Mouse (Mus musculus): ENCODE measurements around the gene Hrasls.

Hrasls gene

DNA sequence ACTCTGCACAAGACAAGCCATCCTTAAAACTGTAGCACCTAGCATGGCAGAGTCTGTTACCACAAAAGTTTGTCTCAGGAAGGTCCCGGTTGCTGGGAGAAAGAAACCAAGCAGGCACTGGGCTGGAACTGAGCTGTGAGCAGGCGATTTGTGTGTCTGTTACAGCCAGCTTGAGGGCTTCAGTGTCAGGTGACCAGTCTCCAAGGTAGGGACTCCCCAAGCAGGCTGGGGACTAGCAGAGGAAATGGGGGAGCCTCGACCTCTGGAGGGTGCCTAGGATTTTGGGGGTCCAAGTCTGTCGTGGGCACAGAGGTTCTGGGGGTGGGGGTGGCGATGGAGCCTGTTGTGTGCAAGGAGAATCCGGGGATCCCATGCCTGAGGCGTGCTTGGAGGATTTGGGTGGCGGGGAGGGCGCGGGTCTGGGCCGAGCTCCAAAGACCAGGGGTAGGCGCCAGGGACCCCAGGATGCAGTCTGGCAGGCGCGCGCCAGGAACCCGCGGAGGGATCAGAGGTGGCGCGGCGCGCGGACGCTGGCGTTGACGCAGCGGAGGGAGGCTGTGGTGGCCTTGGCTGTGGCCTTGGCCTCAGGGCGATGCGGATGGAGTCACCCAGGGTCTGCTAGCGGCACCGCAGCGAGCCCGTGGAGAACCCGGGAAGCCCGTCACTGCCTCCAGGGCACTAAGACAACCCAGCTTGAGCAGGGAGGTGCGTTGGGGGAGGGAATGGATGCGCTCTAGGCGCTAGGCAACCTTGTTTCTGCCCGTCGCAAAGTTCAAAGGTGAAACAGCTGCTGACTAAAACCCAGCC lies at the start of gene Hrasls:
Gene Hrasls (plus strand): TSS at position 91 of the 807 bp plus-strand sequence.
- peak; percentile 45 for DNase-seq

DNA sequence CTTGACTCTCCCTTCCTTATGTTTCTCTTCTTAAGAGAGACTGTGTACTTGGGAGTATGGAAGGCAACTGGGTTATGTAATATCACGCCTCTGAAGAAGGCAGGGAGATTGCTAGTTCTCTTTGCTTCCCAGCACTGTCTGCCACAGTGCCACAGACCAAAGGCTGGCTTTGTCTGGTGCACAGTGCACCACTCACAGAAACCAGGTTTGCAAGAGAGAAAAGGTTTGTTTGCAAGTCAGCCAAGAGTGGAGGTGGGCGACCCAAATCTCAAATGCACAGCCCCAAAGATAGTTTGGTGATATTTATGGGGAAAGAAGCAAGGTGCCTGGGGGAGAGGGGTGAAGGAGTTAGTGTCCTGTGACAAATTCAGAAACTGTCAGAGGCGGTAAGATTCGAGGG lies 47.2 kb upstream of the Hrasls start:
- no peak for DNase-seq

DNA sequence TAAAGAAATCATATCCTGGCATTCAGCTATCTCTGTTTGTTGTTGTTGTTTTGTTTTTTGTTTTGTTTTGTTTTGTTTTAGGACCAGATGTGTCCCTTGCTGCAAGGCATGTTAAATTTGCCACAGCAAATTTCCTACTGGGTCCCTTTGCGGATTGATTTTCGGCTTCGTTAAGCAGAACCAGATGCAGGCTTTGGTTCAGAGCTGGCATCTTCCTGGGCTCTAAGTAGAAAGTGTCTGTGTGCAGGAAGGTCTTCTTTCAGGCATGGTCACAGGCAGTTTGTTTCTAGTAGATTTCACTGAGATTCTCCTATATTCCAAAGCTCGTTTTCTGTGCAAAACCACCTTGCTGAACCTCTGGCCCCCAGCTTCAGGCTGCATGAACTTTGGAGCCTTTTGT lies 42.4 kb upstream of the Hrasls start:
- DNase-seq, result no peak

DNA sequence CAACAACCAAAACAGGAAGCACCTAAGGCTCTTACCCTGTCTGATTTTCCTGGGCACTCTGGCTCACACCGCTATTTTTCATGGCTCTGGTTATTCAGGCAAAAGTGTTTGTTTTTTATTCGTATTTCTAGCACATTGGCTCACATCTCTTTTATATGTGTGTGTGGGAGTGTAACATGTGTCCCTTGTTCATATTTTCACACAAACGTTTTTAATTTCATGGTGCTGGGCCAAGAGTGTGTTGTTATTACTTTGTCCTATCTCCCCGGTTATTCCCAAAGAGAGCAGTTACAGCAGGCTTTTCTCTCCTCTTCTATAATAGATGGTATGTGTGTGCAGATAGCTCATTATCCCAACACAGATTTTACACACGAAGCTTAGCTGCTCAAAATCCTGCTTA lies 37.8 kb upstream of the Hrasls start:
- no peak for DNase-seq

DNA sequence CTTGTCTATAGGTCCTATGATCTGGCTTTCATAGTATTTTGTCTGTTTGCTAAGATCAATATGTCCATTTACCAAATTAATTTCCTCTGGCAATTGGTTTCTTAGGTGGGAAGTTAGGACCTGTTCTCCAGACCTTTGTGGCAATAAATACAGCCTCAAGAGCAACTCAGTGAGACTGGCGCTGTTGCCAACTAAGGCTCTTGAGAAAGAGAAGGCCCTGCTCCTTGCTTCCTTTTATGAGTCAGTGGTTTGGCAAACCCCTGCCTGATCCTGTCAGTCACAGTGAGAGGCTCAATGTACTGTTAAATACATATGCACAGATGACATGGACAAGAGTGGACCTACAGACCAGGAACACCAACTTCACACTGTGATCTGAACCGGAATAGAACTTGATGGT lies 36.3 kb upstream of the Hrasls start:
- DNase-seq, result no peak

DNA sequence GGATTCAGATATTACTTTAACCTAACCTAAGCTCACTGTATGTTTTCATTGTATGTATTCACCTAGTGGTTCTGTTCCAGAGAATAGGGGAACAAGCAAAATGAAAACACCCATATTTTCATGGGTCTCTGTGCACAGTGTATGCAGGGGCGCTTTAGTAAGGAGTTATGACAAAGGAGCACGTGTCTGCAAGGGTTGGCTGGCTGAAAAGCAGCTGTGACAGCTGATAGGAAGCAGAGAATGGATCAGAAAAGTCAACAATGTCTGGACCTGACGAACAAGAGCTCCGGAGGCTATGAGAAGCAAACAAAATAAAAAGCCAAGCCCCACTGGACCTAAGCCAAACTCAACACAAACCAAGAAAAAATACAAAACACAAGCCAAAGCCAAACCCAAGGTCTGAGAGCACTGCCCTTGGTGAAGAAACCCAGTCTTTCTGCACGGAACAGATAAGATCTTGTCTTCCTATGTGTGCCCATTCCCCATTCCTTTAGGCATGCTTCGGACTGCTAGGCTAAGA lies 34.6 kb upstream of the Hrasls start:
- no peak for DNase-seq

DNA sequence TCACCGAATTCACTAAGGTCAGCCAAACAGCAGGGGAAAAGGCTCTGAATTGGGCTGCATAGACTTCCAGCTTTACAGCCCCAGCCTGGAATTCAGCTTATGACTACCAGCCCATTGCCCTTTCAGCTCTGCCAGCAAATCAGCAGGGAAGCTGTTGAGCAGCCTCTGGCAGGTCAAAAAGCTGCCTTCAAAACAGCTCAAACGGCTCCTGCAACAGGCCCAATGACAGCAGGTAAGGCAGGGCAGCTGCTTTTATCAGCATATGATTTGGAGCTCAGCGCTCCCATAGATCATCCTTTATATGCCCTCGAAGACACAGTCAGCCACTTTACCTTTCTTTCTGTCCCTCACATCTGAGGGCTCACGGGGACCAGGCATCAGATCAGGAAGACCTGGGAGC lies 16.6 kb upstream of the Hrasls start:
- DNase-seq, result no peak

DNA sequence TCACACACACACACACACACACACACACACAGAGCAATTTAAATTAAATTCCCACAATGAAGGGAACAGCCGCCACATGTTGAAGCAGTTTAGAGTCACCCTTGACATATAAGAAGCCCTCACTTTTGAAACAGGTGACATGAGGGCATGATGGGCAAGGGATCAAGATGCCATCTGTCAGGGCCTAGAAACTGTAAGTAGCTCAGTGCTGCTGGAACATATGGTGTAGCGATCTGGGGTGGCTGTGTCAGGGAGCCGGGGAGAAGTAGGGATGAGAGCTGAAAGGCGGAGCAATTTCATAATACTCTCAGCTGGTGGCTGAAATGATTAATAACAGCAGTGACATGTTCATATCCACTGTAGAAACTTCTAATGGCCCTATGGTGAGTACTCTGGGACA lies 15.5 kb upstream of the Hrasls start:
- no peak for DNase-seq

DNA sequence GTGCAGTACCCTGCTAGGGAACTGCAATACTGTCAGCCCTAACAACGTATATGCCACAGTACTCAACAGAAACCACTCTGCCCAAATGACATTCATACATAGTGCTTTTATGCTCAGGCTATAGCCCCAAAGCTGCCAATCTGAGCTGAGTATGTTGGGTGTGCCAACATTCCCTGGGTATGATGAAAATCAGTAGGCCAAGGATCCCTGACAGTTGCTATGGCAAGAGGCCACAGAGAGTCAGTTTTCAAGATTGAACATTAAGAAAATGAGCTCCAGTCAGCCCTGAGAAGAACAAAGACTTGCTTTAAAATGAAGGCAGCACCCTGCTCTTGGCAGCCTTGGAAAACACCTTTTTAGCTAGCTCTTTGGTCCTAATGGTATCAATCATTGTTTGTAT lies 14.3 kb upstream of the Hrasls start:
- DNase-seq, result no peak

DNA sequence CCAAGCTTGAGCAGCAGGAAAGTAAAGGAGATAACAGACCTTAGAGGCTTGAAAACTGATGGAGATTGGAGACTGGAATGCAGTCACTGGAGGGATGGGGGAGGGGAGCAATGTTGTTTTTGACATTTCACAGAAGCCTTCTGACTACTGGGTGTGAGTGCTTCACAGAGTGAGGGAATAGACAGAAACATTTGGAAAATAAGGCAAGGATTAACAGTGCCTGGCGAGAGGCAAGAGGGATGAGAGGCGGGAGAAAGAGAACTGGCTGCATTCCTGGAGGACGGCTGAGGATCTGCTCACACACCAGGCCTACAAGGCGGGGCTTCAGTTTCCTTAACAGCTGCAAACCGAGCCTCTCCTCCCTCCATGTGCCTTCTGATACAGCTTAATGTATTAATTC lies 11.0 kb upstream of the Hrasls start:
- DNase-seq, result peak; percentile 27

DNA sequence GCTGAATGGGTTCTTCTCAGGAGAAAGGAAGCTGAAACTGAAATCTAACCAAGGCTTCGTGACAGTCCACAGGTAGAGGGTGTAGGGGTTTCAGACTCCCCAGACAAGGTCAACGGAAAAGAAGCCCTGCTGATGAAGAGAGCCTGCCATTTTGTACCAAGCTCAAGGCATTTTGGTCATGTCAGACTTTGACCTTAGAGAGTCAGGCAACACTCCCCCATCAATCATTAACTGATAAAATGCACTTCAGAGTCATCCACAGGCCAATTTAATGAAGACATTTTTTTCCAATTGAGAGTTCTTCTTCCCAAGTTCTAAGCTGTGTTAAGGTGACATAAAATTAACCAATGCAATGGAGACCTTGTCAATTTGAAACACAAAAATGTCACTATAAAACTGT lies 8.3 kb upstream of the Hrasls start:
- no peak for DNase-seq

DNA sequence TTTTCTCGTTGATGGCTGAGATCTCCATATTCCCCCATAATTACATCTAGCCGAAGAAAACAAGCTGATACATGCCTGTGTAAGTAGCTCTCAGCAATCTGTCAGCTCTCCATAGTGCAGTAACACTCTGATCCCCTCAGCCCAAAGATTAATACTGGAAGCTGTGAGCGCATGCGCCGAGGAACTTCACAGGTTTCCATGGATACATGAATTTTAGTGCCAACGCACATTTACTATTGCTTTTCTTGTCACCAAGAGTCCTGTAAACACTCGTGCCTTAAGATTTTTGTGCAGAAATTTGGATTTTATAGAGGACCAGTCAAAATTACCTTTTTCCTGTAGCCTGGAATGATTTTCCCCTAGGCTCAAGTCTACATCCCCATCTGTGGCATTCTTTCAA lies 4.6 kb upstream of the Hrasls start:
- peak; percentile 56 for DNase-seq

DNA sequence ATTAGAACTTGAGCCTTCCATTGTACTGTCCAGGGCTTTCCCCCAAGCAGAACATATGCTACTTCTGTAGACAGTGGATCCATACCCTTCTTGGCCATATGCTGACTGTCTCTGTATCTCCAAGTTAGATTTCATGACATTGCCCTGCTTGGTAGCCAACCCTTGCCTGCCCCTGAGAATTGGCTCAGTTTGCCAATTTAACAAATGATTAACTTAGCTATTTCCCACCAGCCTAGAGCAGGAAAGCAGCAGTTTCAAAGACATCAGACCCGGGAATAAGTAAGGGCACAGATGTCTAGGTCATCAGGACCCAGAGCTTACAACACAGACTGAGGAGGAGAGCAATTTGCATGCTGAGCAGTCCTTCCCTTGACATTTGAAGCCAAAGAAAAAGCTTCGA lies 3.9 kb upstream of the Hrasls start:
- no peak for DNase-seq

DNA sequence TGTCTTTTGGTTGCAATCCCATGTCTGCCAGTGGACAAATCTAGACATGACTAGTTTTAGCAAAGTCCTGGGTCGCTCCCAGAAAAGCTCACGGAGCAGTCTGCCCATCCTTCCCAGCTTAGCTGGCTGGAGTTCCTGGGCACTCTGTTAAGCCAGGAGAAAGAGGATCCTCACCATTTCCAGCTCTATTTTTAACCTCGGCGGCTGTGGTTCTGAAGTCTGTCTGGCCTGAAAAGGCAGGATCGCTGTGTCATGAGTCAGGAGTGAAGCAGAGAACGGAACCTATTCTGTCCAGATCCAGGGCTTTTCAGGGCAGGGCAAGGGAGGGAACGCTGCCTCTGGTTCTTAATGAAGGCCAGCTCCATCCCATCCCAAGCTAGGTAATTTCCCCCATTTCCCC lies 654 bp upstream of the Hrasls start:
- no peak for DNase-seq

DNA sequence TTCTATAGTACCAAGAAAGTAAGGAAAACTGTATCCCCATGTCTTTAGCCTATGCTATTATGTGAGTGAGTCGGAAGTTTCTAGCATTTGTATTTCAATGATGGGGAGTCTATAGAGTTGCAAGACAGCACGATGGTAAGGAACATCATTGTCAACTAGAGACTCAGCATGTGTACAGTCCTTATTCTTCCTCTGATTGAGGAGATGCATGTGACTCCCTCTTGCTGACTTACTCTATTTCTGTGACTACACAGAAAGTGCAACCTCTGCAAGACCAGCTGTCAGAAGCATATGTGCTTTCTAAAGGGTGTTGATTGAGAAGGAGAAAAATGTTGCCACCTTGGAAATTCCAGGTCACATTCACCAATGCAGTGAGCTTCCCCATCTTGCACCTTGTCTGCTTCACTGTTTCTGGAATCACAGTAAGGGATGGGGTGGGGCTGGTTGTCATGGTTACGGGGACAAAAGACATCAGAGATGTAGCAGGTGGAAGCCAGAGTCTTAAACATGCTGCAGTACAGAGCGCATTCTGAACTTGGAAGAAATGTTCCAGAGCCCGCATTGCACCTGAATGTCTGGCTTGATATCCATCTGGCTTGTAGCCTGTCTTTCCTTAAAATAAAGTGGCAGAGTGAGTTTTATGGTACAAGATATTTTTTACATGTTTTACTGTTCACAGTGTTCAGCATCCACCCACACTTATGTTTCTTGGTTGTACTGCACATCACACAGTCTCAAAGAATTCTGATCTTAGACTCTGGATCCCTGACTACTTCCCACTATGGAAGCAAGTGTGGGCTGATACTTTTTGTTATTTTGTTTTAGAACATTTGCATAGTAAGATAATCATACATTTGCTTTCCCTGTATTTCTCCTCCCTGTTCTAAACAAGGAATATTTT lies 7.2 kb downstream of the Hrasls start:
- peak; percentile 40 for DNase-seq

DNA sequence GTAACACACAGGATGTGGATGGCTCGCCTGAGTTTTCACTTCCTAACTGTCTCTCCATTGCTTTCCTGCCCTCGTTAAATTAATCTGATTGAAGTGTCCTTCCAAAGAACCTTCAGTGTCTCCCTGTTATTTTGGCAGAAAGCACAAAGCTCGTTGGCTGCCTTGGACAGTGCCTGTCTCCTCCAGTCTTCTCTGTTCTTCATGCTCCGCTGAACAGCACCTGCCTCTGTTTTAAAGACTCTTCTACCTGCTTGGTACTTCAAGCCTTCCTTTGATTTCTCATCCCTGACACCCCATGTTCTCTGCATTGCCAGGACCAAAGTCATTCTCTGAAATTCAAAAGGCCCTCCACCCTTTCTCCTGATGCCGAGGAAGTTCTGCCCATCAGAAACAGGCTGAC lies 26.5 kb downstream of the Hrasls start:
- no peak for DNase-seq

DNA sequence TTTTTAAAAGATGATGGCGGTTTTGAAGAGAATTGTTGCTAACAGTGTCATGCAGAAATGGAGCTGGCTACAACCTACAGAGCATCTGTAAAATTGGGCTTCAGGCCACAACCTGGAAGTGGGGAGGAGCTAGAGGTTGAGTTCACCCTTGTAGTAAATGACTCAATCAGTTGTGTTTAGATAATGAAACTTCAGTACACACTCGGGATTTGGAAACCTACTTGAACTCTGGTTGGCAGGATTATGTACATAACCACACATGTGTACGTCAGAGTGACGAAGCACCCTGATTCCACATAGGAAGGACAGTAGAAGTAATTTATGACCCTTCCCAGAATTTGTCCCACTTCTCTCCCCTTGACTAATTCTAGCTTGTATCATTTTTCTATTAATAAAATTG lies 44.8 kb downstream of the Hrasls start:
- no peak for DNase-seq

Measured in right cerebral cortex, postnatal 4 days (tissue).